Mouse (Mus musculus) liver, embryonic 12.5 days (tissue): Measurements from ENCODE around the gene Sar1b. TPM values are rescaled to one million over a fixed set of nuclear protein-coding genes. Genes with fewer than 3 reads are reported as not detected.

Experiments used
- ATAC-seq: fragments of 200-750 bp; cut with Nextera tagmentation; 2 replicates; pipeline ENCODE4 v1.8.0; 2017; ENCODE audit warnings: moderate number of reproducible peaks, mild to moderate bottlenecking, moderate library complexity
- H3K27ac ChIP-seq: fragments of 300-500 bp; sonication (generic); 2 replicates; pipeline ENCODE4 v1.5.1; 2016; ENCODE audit warnings: mild to moderate bottlenecking
- H3K27me3 ChIP-seq: fragments of 300-500 bp; sonication (generic); replicated peaks from 2 replicates; pipeline ENCODE4 v1.6.1; 2016; ENCODE audit warnings: mild to moderate bottlenecking, moderate library complexity
- H3K36me3 ChIP-seq: fragments of 300-500 bp; sonication (generic); 2 replicates; pipeline ENCODE4 v1.6.1; 2016; ENCODE audit warnings: mild to moderate bottlenecking, moderate library complexity
- H3K4me1 ChIP-seq: fragments of 300-500 bp; sonication (generic); 2 replicates; pipeline ENCODE4 v1.6.1; 2016
- H3K4me2 ChIP-seq: fragments of 300-500 bp; sonication (generic); 2 replicates; pipeline ENCODE4 v1.6.1; 2016; ENCODE audit warnings: mild to moderate bottlenecking, moderate library complexity
- H3K4me3 ChIP-seq: fragments of 300-500 bp; sonication (generic); 2 replicates; pipeline ENCODE4 v1.5.1; 2016; ENCODE audit warnings: mild to moderate bottlenecking, moderate library complexity
- H3K9ac ChIP-seq: fragments of 300-500 bp; sonication (generic); 2 replicates; pipeline ENCODE4 v1.6.1; 2016; ENCODE audit warnings: mild to moderate bottlenecking, moderate library complexity
- H3K9me3 ChIP-seq: fragments of 300-500 bp; sonication (generic); replicated peaks from 2 replicates; pipeline ENCODE4 v1.6.1; 2016; ENCODE audit warnings: mild to moderate bottlenecking, moderate library complexity
- WGBS: fragments of 180-500 bp; shearing (Covaris S2); methylation state at CpG from one replicate; pipeline ENCODE4 v1.1.7; 2016; ENCODE audit not compliant: insufficient replicate concordance; 5-methylcytosine and 5-hydroxymethylcytosine counted together
- polyA plus RNA-seq: library from polyadenylated mRNA; unstranded; fragments of >200 nt; fragmentation: Nextera tagmentation; extraction: Ambion mirVana; gene quantifications from 2 replicates; pipeline ENCODE4 v1.2.1, GENCODE M21; 2016

The Sar1b gene
- polyA plus RNA-seq, 1 experiment from 2014 or later: 88.7 TPM

GRCm38 (mm10) chr11:51834067-51834411, 70.6 kb downstream of the Sar1b start:
- Histone ChIP-seq H3K4me2 (no peak overlapping the region), H3K27me3 (no peaks in the 10 kb centered on the region), H3K4me1 (peaks cover 44% of the 10 kb centered on the region), H3K36me3 (peaks cover 6% of the 10 kb centered on the region; the same call in 1 of the 2 replicates), H3K9me3 (no peaks in the 10 kb centered on the region), H3K9ac (no peak overlapping the region), H3K27ac (no peak overlapping the region), H3K4me3 (no peak overlapping the region)
- no peak for ATAC-seq
- 77% methylated on average over 8 of the region's 8 CpGs for WGBS

- Histone ChIP-seq H3K4me3 (no peak overlapping the region), H3K4me1 (peaks cover 60% of the 10 kb centered on the region)
- ATAC-seq: no peak
Observed at GRCm38 (mm10) chr11:51835598-51835997, 72.1 kb downstream of the Sar1b start.

GRCm38 (mm10) chr11:51836506-51836905, 73.0 kb downstream of the Sar1b start:
- no peak overlapping the region for H3K4me2 ChIP-seq
- no peak overlapping the region for H3K9ac ChIP-seq
- peaks cover 67% of the 10 kb centered on the region for H3K4me1 ChIP-seq
- no peak overlapping the region for H3K4me3 ChIP-seq
- H3K27ac ChIP-seq: no peak overlapping the region
- no peak for ATAC-seq
- WGBS: 89% methylated on average over 6 of the region's 6 CpGs
- no peaks in the 10 kb centered on the region for H3K27me3 ChIP-seq
- H3K36me3 ChIP-seq: no peaks in the 10 kb centered on the region
- H3K9me3 ChIP-seq: no peaks in the 10 kb centered on the region

More at GRCm38 (mm10) chr11:51835598-51835997, 72.1 kb downstream of the Sar1b start:
- Histone ChIP-seq H3K4me2 (no peak overlapping the region), H3K9me3 (no peaks in the 10 kb centered on the region), H3K36me3 (peaks cover under 1% of the 10 kb centered on the region; the same call in 1 of the 2 replicates), H3K27me3 (no peaks in the 10 kb centered on the region), H3K9ac (no peak overlapping the region), H3K27ac (no peak overlapping the region)
- WGBS: 85% methylated on average over 12 of the region's 12 CpGs

GRCm38 (mm10) chr11:51837164-51838153, 74.0 kb downstream of the Sar1b start:
- Histone ChIP-seq H3K4me2 (no peak overlapping the region), H3K4me3 (no peak overlapping the region), H3K4me1 (peaks cover 66% of the 10 kb centered on the region), H3K9me3 (no peaks in the 10 kb centered on the region), H3K9ac (no peak overlapping the region), H3K27me3 (no peaks in the 10 kb centered on the region), H3K36me3 (no peaks in the 10 kb centered on the region), H3K27ac (no peak overlapping the region)
- ATAC-seq: no peak
- 65% methylated on average over 8 of the region's 8 CpGs for WGBS

GRCm38 (mm10) chr11:51839106-51839505, 75.6 kb downstream of the Sar1b start:
- H3K9ac ChIP-seq: no peak overlapping the region
- no peak overlapping the region for H3K4me3 ChIP-seq
- no peaks in the 10 kb centered on the region for H3K36me3 ChIP-seq
- no peak overlapping the region for H3K4me2 ChIP-seq
- peak overlapping the region; percentile 36; the same call in 1 of the 2 replicates for H3K27ac ChIP-seq
- H3K4me1 ChIP-seq: peaks cover 53% of the 10 kb centered on the region
- WGBS: 67% methylated on average over 2 of the region's 2 CpGs
- H3K9me3 ChIP-seq: no peaks in the 10 kb centered on the region
- peak; percentile 37; the same call in 1 of the 2 replicates for ATAC-seq
- no peaks in the 10 kb centered on the region for H3K27me3 ChIP-seq

- H3K4me1 ChIP-seq: peaks cover 53% of the 10 kb centered on the region
- H3K9ac ChIP-seq: 0 out of 2 replicates have a peak overlapping the region, but pooled peaks have one; percentile 51
- peak; percentile 53; the same call in 1 of the 2 replicates for ATAC-seq
Observed at GRCm38 (mm10) chr11:51839973-51840372, 76.5 kb downstream of the Sar1b start.

GRCm38 (mm10) chr11:51840657-51841056, 77.2 kb downstream of the Sar1b start:
- Histone ChIP-seq H3K4me1 (peaks cover 53% of the 10 kb centered on the region), H3K36me3 (no peaks in the 10 kb centered on the region), H3K9ac (peak overlapping the region; percentile 51), H3K4me3 (peak overlapping the region; percentile 2), H3K9me3 (no peaks in the 10 kb centered on the region), H3K27ac (peak overlapping the region; percentile 89), H3K27me3 (no peaks in the 10 kb centered on the region), H3K4me2 (peak overlapping the region; percentile 57)
- WGBS: 27% methylated on average over 9 of the region's 9 CpGs
- ATAC-seq: peak; percentile 85

More at GRCm38 (mm10) chr11:51839973-51840372, 76.5 kb downstream of the Sar1b start:
- Histone ChIP-seq H3K27ac (peak overlapping the region; percentile 89), H3K4me2 (peak overlapping the region; percentile 57), H3K4me3 (no peak overlapping the region), H3K27me3 (no peaks in the 10 kb centered on the region), H3K9me3 (no peaks in the 10 kb centered on the region), H3K36me3 (no peaks in the 10 kb centered on the region)
- WGBS: 80% methylated on average over 11 of the region's 11 CpGs

GRCm38 (mm10) chr11:51841149-51841548, 77.7 kb downstream of the Sar1b start:
- H3K4me1 ChIP-seq: peaks cover 51% of the 10 kb centered on the region
- no peaks in the 10 kb centered on the region for H3K36me3 ChIP-seq
- no peaks in the 10 kb centered on the region for H3K9me3 ChIP-seq
- peak overlapping the region; percentile 89 for H3K27ac ChIP-seq
- WGBS: 53% methylated on average over 9 of the region's 9 CpGs
- H3K4me2 ChIP-seq: peak overlapping the region; percentile 57
- peak overlapping the region; percentile 51 for H3K9ac ChIP-seq
- peak overlapping the region; percentile 2; the same call in 1 of the 2 replicates for H3K4me3 ChIP-seq
- ATAC-seq: no peak
- H3K27me3 ChIP-seq: no peaks in the 10 kb centered on the region

Other genes starting within 250 kb of the Sar1b start
- gene Phykpl, start 178.9 kb upstream of the Sar1b start, polyA plus RNA-seq: 20.1 and 22.2 TPM in 2 replicates
- 503 and 514 TPM in 2 replicates for gene Hnrnpab, start 156.8 kb upstream of the Sar1b start, polyA plus RNA-seq
- gene Nhp2, start 144.0 kb upstream of the Sar1b start, polyA plus RNA-seq: 217 and 228 TPM in 2 replicates
- 30.4 and 34.4 TPM in 2 replicates for gene Rmnd5b, start 127.8 kb upstream of the Sar1b start, polyA plus RNA-seq
- 4.9 and 5.3 TPM in 2 replicates for gene N4bp3, start 112.8 kb upstream of the Sar1b start, polyA plus RNA-seq
- 0.84 and 0.95 TPM in 2 replicates for gene D930048N14Rik, start 112.7 kb upstream of the Sar1b start, polyA plus RNA-seq
- gene 0610009B22Rik, start 74.8 kb upstream of the Sar1b start, polyA plus RNA-seq: 46.6 and 50.8 TPM in 2 replicates
- gene Sec24a, start 53 bp upstream of the Sar1b start, polyA plus RNA-seq: 9.9 and 11.0 TPM in 2 replicates
- gene Jade2, start 94.0 kb downstream of the Sar1b start, polyA plus RNA-seq: 0.92 and 0.95 TPM in 2 replicates
- gene Cdkn2aipnl, start 204.0 kb downstream of the Sar1b start, polyA plus RNA-seq: 75.0 and 77.3 TPM in 2 replicates
- gene Ube2b, start 237.1 kb downstream of the Sar1b start, polyA plus RNA-seq: 113 and 116 TPM in 2 replicates
- gene Cdkl3, start 240.5 kb downstream of the Sar1b start, polyA plus RNA-seq: 2.1 and 2.6 TPM in 2 replicates